Mouse (Mus musculus): ENCODE measurements around the gene Coro1c.

GRCm38 (mm10) chr5:113813608-113814007, 95.0 kb downstream of the Coro1c start:
- peak; percentile 55 for TF ChIP-seq CTCF (IDR thresholded peaks at IDR 0.05; ENCODE audit: low read depth)
- TF ChIP-seq EP300 (optimal IDR thresholded peaks at IDR 0.05), result no peak

All from stomach, postnatal 0 days (tissue).